Mouse (Mus musculus) limb, embryonic 14.5 days (tissue): Measurements from ENCODE around the gene Cog7. TPM values are rescaled to one million over a fixed set of nuclear protein-coding genes. Genes with fewer than 3 reads are reported as not detected.

Experiments used
- ATAC-seq: fragments of 200-750 bp; cut with Nextera tagmentation; 2 replicates; pipeline ENCODE4 v1.8.0; 2017; ENCODE audit warnings: low read depth, moderate number of reproducible peaks, moderate TSS enrichment; ENCODE audit not compliant: low FRiP score
- DNase-seq: peaks from one replicate; pipeline ENCODE4 v3.0.0-alpha.2; 2015; ENCODE audit warnings: low spot score
- H3K27ac ChIP-seq: fragments of 300-500 bp; sonication (generic); replicated peaks from 2 replicates; pipeline ENCODE4 v1.5.1; 2014; ENCODE audit warnings: low read depth, mild to moderate bottlenecking, low read length, moderate library complexity, mixed read lengths
- H3K27me3 ChIP-seq: fragments of 300-500 bp; sonication (generic); 2 replicates; pipeline ENCODE4 v1.6.1; 2014; ENCODE audit warnings: low read length, mixed read lengths; ENCODE audit not compliant: control insufficient read depth, insufficient read depth
- H3K36me3 ChIP-seq: fragments of 300-500 bp; sonication (generic); 2 replicates; pipeline ENCODE4 v1.6.1; 2014; ENCODE audit warnings: mild to moderate bottlenecking, low read length, moderate library complexity, mixed read lengths; ENCODE audit not compliant: control insufficient read depth, insufficient read depth
- H3K4me1 ChIP-seq: fragments of 300-500 bp; sonication (generic); 2 replicates; pipeline ENCODE4 v1.6.1; 2014; ENCODE audit warnings: antibody characterized with exemption, low read length, mixed read lengths; ENCODE audit not compliant: control insufficient read depth, insufficient read depth
- H3K4me2 ChIP-seq: fragments of 300-500 bp; sonication (generic); replicated peaks from 2 replicates; pipeline ENCODE4 v1.6.1; 2014; ENCODE audit warnings: low read depth, mild to moderate bottlenecking, low read length, moderate library complexity; ENCODE audit not compliant: severe bottlenecking
- H3K4me3 ChIP-seq: fragments of 300-500 bp; sonication (generic); replicated peaks from 2 replicates; pipeline ENCODE4 v1.5.1; 2014; ENCODE audit warnings: low read length
- H3K9ac ChIP-seq: fragments of 300-500 bp; sonication (generic); 2 replicates; pipeline ENCODE4 v1.6.1; 2014; ENCODE audit warnings: mild to moderate bottlenecking, low read depth, low read length, moderate library complexity; ENCODE audit not compliant: severe bottlenecking
- H3K9me3 ChIP-seq: fragments of 300-500 bp; sonication (generic); 2 replicates; pipeline ENCODE4 v1.6.1; 2016; ENCODE audit warnings: low read length; ENCODE audit not compliant: control insufficient read depth
- POLR2A ChIP-seq: fragments of 200-500 bp; IDR thresholded peaks from 2 replicates; pipeline ENCODE4 v1.8.0; 2012; ENCODE audit warnings: inconsistent platforms, mild to moderate bottlenecking, moderate library complexity, borderline replicate concordance; ENCODE audit not compliant: insufficient read depth, insufficient read length; ENCODE audit errors: extremely low read depth
- WGBS: fragments of 180-500 bp; shearing (Covaris S2); extraction: QIAGEN DNeasy Blood & Tissue Kit; methylation state at CpG from one replicate; pipeline ENCODE4 v1.1.7; 2014; 5-methylcytosine and 5-hydroxymethylcytosine counted together
- polyA plus RNA-seq, 2 experiments: library from polyadenylated mRNA; depleted of rRNA in 1 of 2; stranded (reverse) in 1 of 2; unstranded in 1 of 2; fragments of >200 nt; fragmentation: Nextera tagmentation in 1 of 2; extraction: Ambion mirVana in 1 of 2; gene quantifications; 2 replicates each; pipeline versions ENCODE4 v1.2.1 to v1.2.3; 2012 to 2014

Cog7 gene
- polyA plus RNA-seq, 2 experiments = 15.2 to 18.9 TPM

DNA sequence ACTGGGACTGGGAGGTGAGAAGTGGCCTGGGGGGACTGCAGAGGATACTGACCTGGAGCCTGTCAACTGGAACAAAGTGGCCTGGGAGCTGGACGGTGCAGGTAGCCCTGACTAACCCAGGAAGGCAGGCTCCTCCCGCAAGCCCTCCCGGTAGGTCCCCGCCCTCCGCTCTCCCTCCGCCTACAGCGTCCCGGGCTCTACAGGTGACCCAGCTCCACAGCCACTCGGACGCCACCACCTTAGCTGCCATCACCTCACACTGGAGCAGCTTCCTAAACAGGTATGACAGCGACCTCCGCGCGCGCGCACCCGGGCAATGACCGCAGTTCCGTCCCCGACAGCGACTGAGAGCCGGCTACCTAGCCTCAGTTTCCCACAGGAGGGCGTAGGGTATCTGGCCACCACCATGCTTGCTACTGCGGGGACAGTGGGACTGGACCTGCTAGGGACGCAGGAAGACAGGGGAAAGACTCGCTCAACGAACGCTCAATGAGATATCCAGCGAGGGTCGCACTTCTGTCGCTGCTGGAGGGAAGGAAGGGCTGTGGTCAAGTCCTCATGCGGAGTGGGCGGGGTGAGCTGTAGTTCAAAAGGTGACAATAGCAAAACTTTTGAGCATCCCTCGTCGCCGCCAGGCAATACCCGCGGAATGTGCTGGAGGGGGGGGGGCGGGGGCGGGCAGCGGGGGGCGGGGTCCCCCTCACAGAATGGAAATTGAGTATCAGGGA, 116.5 kb downstream of the Cog7 start, which contains the start of gene Scnn1b:
Scnn1b (plus strand) TSS at position 181 of the 728 bp plus-strand sequence.
- no peak within 1 kb of the TSS for H3K9ac ChIP-seq
- ATAC-seq (no peak), DNase-seq (no peak)
- H3K4me2 ChIP-seq = peak within 1 kb of the TSS; percentile 45
- H3K4me1 ChIP-seq = no peaks in the 10 kb centered on the region
- H3K36me3 ChIP-seq = no peaks in the 10 kb centered on the region
- peaks cover 31% of the 10 kb centered on the region for H3K27me3 ChIP-seq
- H3K9me3 ChIP-seq = no peaks in the 10 kb centered on the region
- no peak for TF ChIP-seq POLR2A
- WGBS = 2% methylated on average over 32 of the region's 42 CpGs
- no peak within 1 kb of the TSS for H3K27ac ChIP-seq
- peak within 1 kb of the TSS; percentile 24 for H3K4me3 ChIP-seq

DNA sequence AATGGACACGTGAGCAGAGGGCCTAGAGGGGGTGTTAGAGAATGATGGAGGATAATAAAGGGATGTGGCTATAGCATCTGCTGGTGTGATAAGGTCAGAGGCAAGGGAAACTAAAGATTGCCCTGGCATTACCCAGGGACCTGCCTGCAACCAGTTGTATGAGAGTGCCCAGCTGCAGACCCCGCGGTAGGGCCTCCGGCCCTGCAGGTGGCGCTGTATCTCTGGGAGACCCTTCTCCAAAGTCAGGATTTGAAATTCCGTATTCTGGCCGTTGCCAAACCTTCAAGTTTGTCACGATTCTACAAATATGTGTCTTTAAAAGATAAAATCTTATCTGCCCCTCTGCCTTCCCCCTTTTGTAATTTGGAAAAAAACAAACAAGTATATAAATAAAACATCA, 122.6 kb downstream of the Cog7 start:
- Histone ChIP-seq H3K27ac (no peak overlapping the region), H3K9ac (no peak overlapping the region), H3K36me3 (no peaks in the 10 kb centered on the region), H3K9me3 (no peaks in the 10 kb centered on the region), H3K4me1 (no peaks in the 10 kb centered on the region), H3K4me2 (no peak overlapping the region), H3K4me3 (no peak overlapping the region), H3K27me3 (peaks cover 7% of the 10 kb centered on the region; the same call in 1 of the 2 replicates)
- DNase-seq (no peak), ATAC-seq (no peak)
- no peak for TF ChIP-seq POLR2A
- 81% methylated on average over 8 of the region's 8 CpGs for WGBS

- Histone ChIP-seq H3K27ac (no peak overlapping the region), H3K4me1 (no peaks in the 10 kb centered on the region), H3K36me3 (no peaks in the 10 kb centered on the region), H3K27me3 (no peaks in the 10 kb centered on the region), H3K4me3 (no peak overlapping the region), H3K9ac (no peak overlapping the region), H3K4me2 (no peak overlapping the region), H3K9me3 (no peaks in the 10 kb centered on the region)
- TF ChIP-seq POLR2A = no peak
- ATAC-seq (no peak), DNase-seq (no peak)
- 91% methylated on average over 11 of the region's 11 CpGs for WGBS
Measured at GRCm38 (mm10) chr7:121857177-121857884, 124.2 kb downstream of the Cog7 start.

GRCm38 (mm10) chr7:121848537-121849168, 132.9 kb downstream of the Cog7 start:
- ATAC-seq (no peak), DNase-seq (no peak)
- H3K9ac ChIP-seq = no peak overlapping the region
- 82% methylated on average over 8 of the region's 9 CpGs for WGBS
- no peak overlapping the region for H3K4me2 ChIP-seq
- H3K36me3 ChIP-seq = no peaks in the 10 kb centered on the region
- no peak overlapping the region for H3K4me3 ChIP-seq
- no peak for TF ChIP-seq POLR2A
- no peaks in the 10 kb centered on the region for H3K27me3 ChIP-seq
- H3K27ac ChIP-seq = no peak overlapping the region
- H3K9me3 ChIP-seq = no peaks in the 10 kb centered on the region
- no peaks in the 10 kb centered on the region for H3K4me1 ChIP-seq

DNA sequence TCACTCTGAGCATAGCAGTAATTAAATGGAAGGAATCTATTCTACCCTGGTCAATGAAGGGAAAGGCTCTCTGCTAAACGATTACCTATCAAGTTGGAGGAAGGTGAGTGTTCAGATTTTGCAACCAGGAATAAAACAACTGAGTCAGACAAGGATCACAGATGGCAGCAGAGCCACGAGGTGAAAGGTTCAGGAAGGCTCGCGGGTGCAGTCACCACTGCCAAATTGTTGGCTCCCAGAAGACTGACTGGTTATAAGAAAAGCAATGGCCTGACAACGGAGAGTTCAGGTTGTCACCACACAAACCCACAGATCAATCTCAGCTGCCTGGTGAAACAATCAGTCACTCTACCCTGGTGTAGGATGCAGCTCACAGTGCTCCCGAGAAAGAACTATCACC, 135.5 kb downstream of the Cog7 start:
- ATAC-seq = no peak
- no peak for DNase-seq
- no peaks in the 10 kb centered on the region for H3K36me3 ChIP-seq
- H3K27me3 ChIP-seq = no peaks in the 10 kb centered on the region
- H3K27ac ChIP-seq = no peak overlapping the region
- WGBS = 71% methylated on average over 6 of the region's 6 CpGs
- TF ChIP-seq POLR2A = no peak
- no peaks in the 10 kb centered on the region for H3K9me3 ChIP-seq
- no peak overlapping the region for H3K9ac ChIP-seq
- H3K4me1 ChIP-seq = no peaks in the 10 kb centered on the region
- H3K4me3 ChIP-seq = no peak overlapping the region
- H3K4me2 ChIP-seq = no peak overlapping the region
